ENCODE assay signal across 17 mouse cellular contexts in the genomic region with DNA sequence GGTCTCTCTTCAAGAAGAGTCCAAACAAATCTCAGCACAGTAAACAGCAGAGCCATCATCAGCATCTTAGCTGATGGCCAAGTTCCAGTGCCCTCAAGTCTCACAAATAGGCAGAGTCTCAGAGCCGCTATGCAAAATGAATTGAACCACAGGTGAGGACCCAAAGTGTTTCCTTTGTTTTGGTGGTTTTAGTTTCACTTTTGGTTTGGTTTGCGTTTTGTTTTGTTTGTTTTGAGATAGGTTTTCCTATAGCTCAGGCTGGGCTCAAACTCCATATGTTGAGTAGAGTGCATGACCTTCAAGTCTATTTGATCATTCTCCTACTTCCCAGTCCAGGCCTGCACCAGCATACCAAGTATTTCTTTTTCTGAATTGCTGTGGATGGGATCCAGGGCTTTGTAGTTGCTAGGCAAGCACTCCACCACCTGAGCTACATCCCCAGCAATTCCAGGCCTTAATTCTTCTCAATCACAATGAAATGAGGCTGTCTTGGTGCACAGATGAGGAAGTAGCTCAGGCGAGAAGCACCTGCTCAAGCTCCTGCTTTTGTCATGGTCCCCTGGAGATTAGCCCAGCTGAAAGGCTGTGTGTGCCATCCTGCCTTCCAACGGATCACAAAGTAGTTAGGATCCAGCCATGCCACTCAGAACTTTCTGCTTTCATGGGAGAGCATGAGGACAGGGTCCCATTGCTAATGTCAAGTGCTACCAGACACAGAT. TPM values are rescaled to one million over a fixed set of nuclear protein-coding genes. Genes with fewer than 3 reads are reported as not detected.
DNase-seq lines count a peak whose midpoint lies in the region; ATAC-seq and TF ChIP-seq lines count a peak whose summit lies in the region.
"Had no signal": no experiment of that assay in that cellular context is flagged by ENCODE, and none has a peak within 500 bp of the region (broad histone marks: within the 10 kb centered on the region; RNA-seq: fewer than 3 reads in every experiment).

No protein-coding gene starts in this region.

- 26% methylated on average over 4 of the region's 4 CpGs for WGBS in spleen, adult 2 months

- H3K4me3 ChIP-seq in spleen, adult 2 months (ENCODE audit: extremely low read depth, insufficient read depth, insufficient read length) = no peak overlapping the region
- H3K4me3 ChIP-seq: embryonic facial prominence, embryonic 12.5 days; forebrain, embryonic 10.5 days; heart, embryonic 12.5 days; midbrain, embryonic 12.5 days; neural tube, embryonic 13.5 days had no signal

- H3K4me1 ChIP-seq in spleen, adult 2 months (ENCODE audit: control insufficient read depth, insufficient read depth, insufficient read length) = peaks cover 7% of the 10 kb centered on the region; the same call in 1 of the 2 replicates
- H3K4me1 ChIP-seq: embryonic facial prominence, embryonic 12.5 days; heart, embryonic 12.5 days; midbrain, embryonic 12.5 days; neural tube, embryonic 13.5 days had no signal

- TF ChIP-seq CTCF in spleen, adult 2 months (IDR thresholded peaks at IDR 0.05; ENCODE audit: extremely low read depth, insufficient read depth, insufficient read length, insufficient replicate concordance) = no peak

- no peaks in the 10 kb centered on the region for H3K36me3 ChIP-seq in spleen, adult 2 months (ENCODE audit: control insufficient read depth, insufficient read depth, low read length)
- H3K36me3 ChIP-seq: embryonic facial prominence, embryonic 12.5 days; forebrain, embryonic 10.5 days; heart, embryonic 12.5 days; midbrain, embryonic 12.5 days; neural tube, embryonic 13.5 days had no signal

- peak in 1 of 2 experiments; percentile 6 for DNase-seq in spleen, adult 2 months (ENCODE audit: low read depth in 1 of 2, low spot score in 2 of 2)
- DNase-seq in spleen, postnatal 10 days (ENCODE audit: low spot score in 2 of 2) = no peak
- DNase-seq in R1 (ENCODE audit: low read depth, low spot score) = peak; percentile 35
- DNase-seq in thymus, postnatal 4 days = peak; percentile 12
- no peak for DNase-seq in left cerebral cortex, postnatal 25 days (ENCODE audit: low spot score in 2 of 2)
- no peak for DNase-seq in gastrocnemius, adult 8-10 months (ENCODE audit: low spot score in 2 of 2)
- no peak for DNase-seq in cerebellum, adult 11 months
- DNase-seq: cerebellum, postnatal 14 days; kidney, adult 2 months; lung, embryonic 14.5 days; retina, postnatal 1 day had no signal

- TF ChIP-seq POLR2A in spleen, adult 2 months (IDR thresholded peaks at IDR 0.05; ENCODE audit: low read depth, low read length) = no peak

- peak; percentile 40; the same call in 1 of the 2 replicates for ATAC-seq in megakaryocyte, adult 5-6 weeks (ENCODE audit: poor library complexity, severe bottlenecking)

- intact Hi-C loops in left cerebral cortex, postnatal 25 days (cut with DNase I) = no loop called here

- peak overlapping the region; percentile 74 for H3K27ac ChIP-seq in spleen, adult 2 months (ENCODE audit: insufficient read depth, low read length)
- H3K27ac ChIP-seq: embryonic facial prominence, embryonic 12.5 days; forebrain, embryonic 10.5 days; midbrain, embryonic 12.5 days; neural tube, embryonic 13.5 days had no signal

- no peaks in the 10 kb centered on the region for H3K27me3 ChIP-seq in spleen, adult 2 months (ENCODE audit: control insufficient read depth, insufficient read depth, low read length)
- H3K27me3 ChIP-seq: midbrain, embryonic 12.5 days; neural tube, embryonic 13.5 days had no signal

RNA-seq across cellular contexts. Expression of a gene that starts 5.1 kb away (rescaled TPM):
- polyA plus RNA-seq in spleen, adult 2 months (2012; rRNA removed) = 9.5 and 12.4 TPM in 2 replicates
- total RNA-seq in megakaryocyte, adult 5-6 weeks (2015) = 72.2 and 73.8 TPM in 2 replicates
- total RNA-seq in megakaryocyte, adult 5-6 weeks (2017) = 23.7 and 26.1 TPM in 2 replicates
- 10 to 100 TPM; 81.2 to 83.1 TPM for total RNA-seq in left cerebral cortex, postnatal 25 days (2021)
- total RNA-seq in gastrocnemius, adult 8-10 months (2022) = 10 to 100 TPM; 21.0 to 24.9 (median 24.1) TPM

Comparison
In these comparisons a context has a peak if more than half of its experiments do, and no peak if none do; other contexts are left out.
1. DNase-seq: peak in R1 (single experiment) and thymus, postnatal 4 days (single experiment); none in spleen, postnatal 10 days (0 of 2), left cerebral cortex, postnatal 25 days (0 of 2), gastrocnemius, adult 8-10 months (0 of 2) and cerebellum, adult 11 months (single experiment).